Comparison of ENCODE assay signal across 20 mouse cellular contexts in genomic region chr9:100340796-100341195, GRCm38 (mm10).
DNase-seq lines count a peak whose midpoint lies in the region; ATAC-seq lines count a peak whose summit lies in the region.
"Had no signal": no experiment of that assay in that cellular context is flagged by ENCODE, and none has a peak within 500 bp of the region (broad histone marks: within the 10 kb centered on the region; RNA-seq: fewer than 3 reads in every experiment).

No protein-coding gene starts in this region.

- DNase-seq in right cerebral cortex, adult 2 months (ENCODE audit: low spot score in 2 of 2): peak; percentile 48 to 57
- no peak for DNase-seq in right cerebral cortex, postnatal 14 days
- peak; percentile 84 for DNase-seq in brain, adult 2 months (ENCODE audit: low read depth, low spot score)
- DNase-seq in left cerebral cortex, adult 9 months (ENCODE audit: low spot score in 2 of 2): peak; percentile 35 to 40
- peak; percentile 34 for DNase-seq in telencephalon, adult 2 months (ENCODE audit: low read depth, low spot score)
- no peak for DNase-seq in heart, postnatal 4 days
- DNase-seq: adrenal gland, adult 8-10 months; cerebellum, postnatal 10 days; gastrocnemius, adult 2 months; gastrocnemius, postnatal 36 days; heart, adult 18-20 months; kidney, adult 18-20 months; kidney, postnatal 25 days; liver, embryonic 13.5 days; lung, adult 18-20 months; thymus, postnatal 14 days had no signal

- ATAC-seq in erythroblast, adult 5-6 weeks (replicated peaks; ENCODE audit: low FRiP score, poor library complexity, severe bottlenecking): no peak
- ATAC-seq: inflammation-experienced regulatory T-cells, adult 6 months; lung, postnatal 0 days; midbrain, embryonic 13.5 days had no signal

Comparison
In these comparisons a context has a peak if more than half of its experiments do, and no peak if none do; other contexts are left out.
1. DNase-seq: peak in right cerebral cortex, adult 2 months (2 of 2), brain, adult 2 months (single experiment), left cerebral cortex, adult 9 months (2 of 2) and telencephalon, adult 2 months (single experiment); none in right cerebral cortex, postnatal 14 days (single experiment) and heart, postnatal 4 days (single experiment).